Mouse (Mus musculus): ENCODE results near the gene Efcab6. TPM values are rescaled to one million over a fixed set of nuclear protein-coding genes. Genes with fewer than 3 reads are reported as not detected.

The Efcab6 gene
- total and polyA plus RNA-seq, 3 experiments = not detected

GRCm38 (mm10) chr15:83865626-83866025 is 199.6 kb downstream of the Efcab6 start:
- Histone ChIP-seq H3K4me3 (ENCODE audit: control insufficient read depth in 1 of 2, insufficient read depth in 1 of 2, low read depth in 2 of 2, low read length in 2 of 2) (no peak overlapping the region), H3K9ac (ENCODE audit: control insufficient read depth, low read depth, low read length, poor library complexity, severe bottlenecking) (no peak overlapping the region), H3K27ac (ENCODE audit: control insufficient read depth, low read depth, low read length) (no peak overlapping the region), H3K36me3 (ENCODE audit: control insufficient read depth in 1 of 2, insufficient read depth in 2 of 2, low read length in 2 of 2) (no peaks in the 10 kb centered on the region), H3K27me3 (ENCODE audit: control insufficient read depth in 1 of 2, insufficient read depth in 2 of 2, low read length in 2 of 2) (no peaks in the 10 kb centered on the region), H3K9me3 (replicated peaks; ENCODE audit: insufficient read depth, low read length) (no peaks in the 10 kb centered on the region), H3K4me1 (ENCODE audit: control insufficient read depth in 1 of 2, insufficient read depth in 2 of 2, low read length in 2 of 2) (no peaks in the 10 kb centered on the region), H3K79me2 (ENCODE audit: control insufficient read depth, insufficient read depth, low read length, poor library complexity) (no peaks in the 10 kb centered on the region)
- TF ChIP-seq MAX (IDR thresholded peaks at IDR 0.05; ENCODE audit: low read length) = no peak
- TF ChIP-seq NELFE (IDR thresholded peaks at IDR 0.05; ENCODE audit: low read depth, low read length) = no peak
- TF ChIP-seq RAD21 (IDR thresholded peaks at IDR 0.05; ENCODE audit: low read depth, low read length) = no peak
- no peak for TF ChIP-seq GATA1 (IDR thresholded peaks at IDR 0.05; ENCODE audit: low read depth, low read length)
- no peak for TF ChIP-seq ZMIZ1 (IDR thresholded peaks at IDR 0.05; ENCODE audit: low read depth, low read length)
- no peak for TF ChIP-seq ZKSCAN1 (IDR thresholded peaks at IDR 0.05; ENCODE audit: low read depth, low read length)
- no peak for TF ChIP-seq GABPA (IDR thresholded peaks at IDR 0.05; ENCODE audit: low read depth, low read length)
- no peak for TF ChIP-seq TBP (IDR thresholded peaks at IDR 0.05; ENCODE audit: low read depth, low read length)
- TF ChIP-seq CHD1 (IDR thresholded peaks at IDR 0.05; ENCODE audit: low read depth, low read length) = no peak
- no peak for TF ChIP-seq ZNF384 (IDR thresholded peaks at IDR 0.05; ENCODE audit: low read depth, low read length)
- TF ChIP-seq BHLHE40 (IDR thresholded peaks at IDR 0.05; ENCODE audit: borderline replicate concordance, low read depth, low read length) = no peak
- no peak for TF ChIP-seq CTCF (IDR thresholded peaks at IDR 0.05 in 2 of 3, conservative IDR thresholded peaks at IDR 0.05 in 1 of 3; ENCODE audit: control insufficient read depth in 1 of 3, insufficient read depth in 1 of 3, low read depth in 2 of 3, low read length in 3 of 3, poor library complexity in 1 of 3, severe bottlenecking in 1 of 3)
- TF ChIP-seq SMC3 (IDR thresholded peaks at IDR 0.05; ENCODE audit: low read depth, low read length) = no peak
- no peak for TF ChIP-seq HCFC1 (IDR thresholded peaks at IDR 0.05; ENCODE audit: low read depth, low read length)
- no peak for TF ChIP-seq UBTF (IDR thresholded peaks at IDR 0.05; ENCODE audit: borderline replicate concordance, insufficient read depth, low read depth, low read length)
- no peak for TF ChIP-seq POLR2AphosphoS5 (IDR thresholded peaks at IDR 0.05; ENCODE audit: borderline replicate concordance, low read depth, low read length)
- no peak for TF ChIP-seq USF1 (IDR thresholded peaks at IDR 0.05; ENCODE audit: low read depth, low read length)
- TF ChIP-seq MAFK (IDR thresholded peaks at IDR 0.05; ENCODE audit: borderline replicate concordance, low read depth, low read length) = no peak
- DNase-seq (ENCODE audit: low read depth, low spot score) = no peak

DNA sequence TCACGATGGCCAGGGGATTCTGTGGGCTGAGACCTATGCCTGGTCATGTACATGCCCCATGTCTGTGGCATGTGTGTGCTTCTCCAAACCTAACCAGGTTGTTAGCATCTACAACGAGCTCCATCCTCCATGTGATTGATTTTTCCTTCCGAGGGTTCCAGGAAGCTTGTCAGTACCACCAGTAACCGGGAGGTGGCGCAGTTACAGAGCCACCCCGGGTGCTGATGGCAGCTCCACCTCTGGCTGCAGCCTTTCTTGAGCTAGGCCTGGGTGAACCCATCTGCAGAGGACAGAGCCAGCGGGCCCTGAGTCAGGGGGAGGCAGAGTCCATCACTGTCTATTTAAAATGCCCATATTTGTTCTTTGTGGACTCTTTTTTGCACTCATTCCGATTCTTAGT is 208.1 kb downstream of the Efcab6 start:
- TF ChIP-seq CTCF (IDR thresholded peaks at IDR 0.05 in 2 of 3, conservative IDR thresholded peaks at IDR 0.05 in 1 of 3; ENCODE audit: control insufficient read depth in 1 of 3, insufficient read depth in 1 of 3, low read depth in 2 of 3, low read length in 3 of 3, poor library complexity in 1 of 3, severe bottlenecking in 1 of 3) (peak in 2 of 3 experiments; percentile 9 to 20; a peak in 2 of 6 replicates), SIN3A (IDR thresholded peaks at IDR 0.05; ENCODE audit: low read length) (no peak)
- H3K79me2 ChIP-seq (ENCODE audit: control insufficient read depth, insufficient read depth, low read length, poor library complexity) = no peaks in the 10 kb centered on the region
- no peak for DNase-seq (ENCODE audit: low read depth, low spot score)
- H3K4me3 ChIP-seq (ENCODE audit: control insufficient read depth in 1 of 2, insufficient read depth in 1 of 2, low read depth in 2 of 2, low read length in 2 of 2) = no peak overlapping the region
- no peaks in the 10 kb centered on the region for H3K27me3 ChIP-seq (ENCODE audit: control insufficient read depth in 1 of 2, insufficient read depth in 2 of 2, low read length in 2 of 2)
- no peak overlapping the region for H3K9ac ChIP-seq (ENCODE audit: control insufficient read depth, low read depth, low read length, poor library complexity, severe bottlenecking)
- H3K4me1 ChIP-seq (ENCODE audit: control insufficient read depth in 1 of 2, insufficient read depth in 2 of 2, low read length in 2 of 2) = no peaks in the 10 kb centered on the region
- H3K27ac ChIP-seq (ENCODE audit: control insufficient read depth, low read depth, low read length) = no peak overlapping the region
- H3K9me3 ChIP-seq (replicated peaks; ENCODE audit: insufficient read depth, low read length) = no peaks in the 10 kb centered on the region
- H3K36me3 ChIP-seq (ENCODE audit: control insufficient read depth in 1 of 2, insufficient read depth in 2 of 2, low read length in 2 of 2) = no peaks in the 10 kb centered on the region
